Mouse (Mus musculus) CH12.LX (cell line): ENCODE data around the gene Neurod2. TPM values are rescaled to one million over a fixed set of nuclear protein-coding genes. Genes with fewer than 3 reads are reported as not detected.
A peak's percentile ranks its signal among the peaks of the same experiment; 100 is the strongest.

Source experiments
- DNase-seq: peaks from one replicate; pipeline ENCODE4 v3.0.0-alpha.2; 2013; ENCODE audit errors: extremely low read depth
- H3K27ac ChIP-seq: 2 replicates; pipeline ENCODE4 v1.5.1; 2012; ENCODE audit warnings: low read depth, mild to moderate bottlenecking, control low read depth, moderate library complexity; ENCODE audit not compliant: insufficient read depth
- H3K27me3 ChIP-seq: replicated peaks from 2 replicates; pipeline ENCODE3; 2012; ENCODE audit warnings: inconsistent platforms
- H3K36me3 ChIP-seq, 2 experiments: replicated peaks in 1 of 2; 2 replicates each; pipeline versions ENCODE3 to v1.6.1; 2012; ENCODE audit warnings: inconsistent platforms in 1 of 2, low read length in 1 of 2, mild to moderate bottlenecking in 1 of 2, mixed read lengths in 1 of 2, moderate library complexity in 1 of 2; ENCODE audit not compliant: control insufficient read depth in 1 of 2, insufficient read depth in 1 of 2
- H3K4me1 ChIP-seq, 2 experiments: 2 replicates each; pipeline ENCODE4 v1.6.1; 2012; ENCODE audit warnings: inconsistent platforms in 1 of 2, moderate library complexity in 1 of 2; ENCODE audit not compliant: insufficient read depth in 2 of 2, control insufficient read depth in 1 of 2
- H3K4me2 ChIP-seq: 2 replicates; pipeline ENCODE4 v1.6.1; 2012; ENCODE audit warnings: low read depth, mild to moderate bottlenecking, control low read depth; ENCODE audit not compliant: poor library complexity, insufficient read depth, severe bottlenecking
- H3K4me3 ChIP-seq, 3 experiments: fragments of 150-350 bp in 1 of 3; sonication (generic) in 1 of 3; replicated peaks in 1 of 3; 2 replicates each; pipeline versions ENCODE3 to v1.5.1; 2011 to 2012; ENCODE audit warnings: low read depth in 2 of 3, low read length in 2 of 3, mild to moderate bottlenecking in 2 of 3, moderate library complexity in 2 of 3, control low read depth in 1 of 3, improper control_type of control experiment in 1 of 3, inconsistent platforms in 1 of 3, mixed read lengths in 1 of 3; ENCODE audit not compliant: poor library complexity in 1 of 3
- H3K79me2 ChIP-seq: replicated peaks from 2 replicates; pipeline ENCODE4 v1.6.1; 2012; ENCODE audit warnings: mild to moderate bottlenecking, moderate library complexity; ENCODE audit not compliant: control insufficient read depth, poor library complexity, insufficient read depth, severe bottlenecking; ENCODE audit errors: extremely low read depth
- H3K9ac ChIP-seq: 2 replicates; pipeline ENCODE4 v1.6.1; 2012; ENCODE audit warnings: low read depth, mild to moderate bottlenecking, control low read depth, moderate library complexity; ENCODE audit not compliant: insufficient read depth
- H3K9me3 ChIP-seq: replicated peaks from 2 replicates; pipeline ENCODE3; 2012; ENCODE audit warnings: low read length, inconsistent platforms, mixed read lengths
- BHLHE40 ChIP-seq: IDR thresholded peaks from 2 replicates; pipeline ENCODE4 v1.6.1; 2011; ENCODE audit warnings: mild to moderate bottlenecking, low read depth, low read length, improper control_type of control experiment
- CHD1 ChIP-seq: IDR thresholded peaks from 2 replicates; pipeline ENCODE4 v1.6.1; 2012; ENCODE audit warnings: low read depth, low read length, improper control_type of control experiment, inconsistent platforms
- CHD2 ChIP-seq: IDR thresholded peaks from 2 replicates; pipeline ENCODE4 v1.6.1; 2011; ENCODE audit warnings: low read length, improper control_type of control experiment
- CTCF ChIP-seq, 2 experiments: IDR thresholded peaks in 1 of 2; conservative IDR thresholded peaks in 1 of 2; 2 replicates each; pipeline ENCODE4 v1.5.1; 2011 to 2012; ENCODE audit warnings: low read depth in 2 of 2, low read length in 2 of 2, improper control_type of control experiment in 1 of 2, inconsistent platforms in 1 of 2, mild to moderate bottlenecking in 1 of 2, moderate library complexity in 1 of 2
- E2F4 ChIP-seq: IDR thresholded peaks from 2 replicates; pipeline ENCODE4 v1.6.1; 2011; ENCODE audit warnings: low read depth, low read length, improper control_type of control experiment; ENCODE audit not compliant: insufficient replicate concordance
- EP300 ChIP-seq: IDR thresholded peaks from 2 replicates; pipeline ENCODE4 v1.6.1; 2011; ENCODE audit warnings: low read length, improper control_type of control experiment
- ETS1 ChIP-seq: conservative IDR thresholded peaks from 2 replicates; pipeline ENCODE4 v1.6.1; 2012; ENCODE audit warnings: low read depth, mild to moderate bottlenecking, inconsistent platforms, low read length, improper control_type of control experiment, moderate library complexity
- IRF4 ChIP-seq: IDR thresholded peaks from 2 replicates; pipeline ENCODE4 v1.6.1; 2014; ENCODE audit warnings: low read depth, mild to moderate bottlenecking, inconsistent platforms, low read length, improper control_type of control experiment
- JUND ChIP-seq: conservative IDR thresholded peaks from 2 replicates; pipeline ENCODE4 v1.6.1; 2011; ENCODE audit warnings: low read depth, low read length, improper control_type of control experiment
- KAT2A ChIP-seq: IDR thresholded peaks from 2 replicates; pipeline ENCODE4 v1.6.1; 2012; ENCODE audit warnings: low read length, improper control_type of control experiment, inconsistent platforms; ENCODE audit not compliant: insufficient replicate concordance
- MAFK ChIP-seq: IDR thresholded peaks from 2 replicates; pipeline ENCODE4 v1.6.1; 2011; ENCODE audit warnings: low read length, improper control_type of control experiment; ENCODE audit not compliant: insufficient replicate concordance
- MAX ChIP-seq: IDR thresholded peaks from 2 replicates; pipeline ENCODE4 v1.6.1; 2011; ENCODE audit warnings: low read length, improper control_type of control experiment
- MAZ ChIP-seq: IDR thresholded peaks from 2 replicates; pipeline ENCODE4 v1.6.1; 2012; ENCODE audit warnings: low read depth, mild to moderate bottlenecking, inconsistent platforms, low read length, improper control_type of control experiment, moderate library complexity
- MXI1 ChIP-seq: IDR thresholded peaks from 2 replicates; pipeline ENCODE4 v1.6.1; 2011; ENCODE audit warnings: mild to moderate bottlenecking, low read depth, low read length, improper control_type of control experiment
- MYC ChIP-seq: IDR thresholded peaks from 2 replicates; pipeline ENCODE4 v1.6.1; 2011; ENCODE audit warnings: low read depth, mild to moderate bottlenecking, improper control_type of control experiment, low read length
- POLR2AphosphoS2 ChIP-seq: IDR thresholded peaks from 2 replicates; pipeline ENCODE4 v1.6.1; 2011; ENCODE audit warnings: low read depth, low read length, improper control_type of control experiment
- RAD21 ChIP-seq: IDR thresholded peaks from 2 replicates; pipeline ENCODE4 v1.6.1; 2011; ENCODE audit warnings: low read depth, mild to moderate bottlenecking, low read length, improper control_type of control experiment, moderate library complexity
- SIN3A ChIP-seq: IDR thresholded peaks from 2 replicates; pipeline ENCODE4 v1.6.1; 2012; ENCODE audit warnings: low read length, improper control_type of control experiment, inconsistent platforms
- SMC3 ChIP-seq: IDR thresholded peaks from 2 replicates; pipeline ENCODE4 v1.6.1; 2011; ENCODE audit warnings: low read depth, low read length, improper control_type of control experiment
- TBP ChIP-seq: conservative IDR thresholded peaks from 2 replicates; pipeline ENCODE4 v1.6.1; 2011; ENCODE audit warnings: low read depth, low read length, improper control_type of control experiment
- TCF12 ChIP-seq: IDR thresholded peaks from 2 replicates; pipeline ENCODE4 v1.6.1; 2014; ENCODE audit warnings: low read depth, mild to moderate bottlenecking, inconsistent platforms, low read length, improper control_type of control experiment
- UBTF ChIP-seq: IDR thresholded peaks from 2 replicates; pipeline ENCODE4 v1.6.1; 2012; ENCODE audit warnings: low read depth, mild to moderate bottlenecking, inconsistent platforms, low read length, improper control_type of control experiment, moderate library complexity
- ZNF384 ChIP-seq: IDR thresholded peaks from 2 replicates; pipeline ENCODE4 v1.6.1; 2012; ENCODE audit warnings: low read depth, low read length, improper control_type of control experiment, inconsistent platforms
- dilution Hi-C: fragments of 300-500 bp; cut with MboI; formaldehyde crosslinking; loops from 2 replicates; pipeline ENCODE4 v1.14.3; 2020; ENCODE audit warnings: low sequenced_read_pairs; ENCODE audit not compliant: extremely low pct_unique_long_range_greater_than_20kb, extremely low pct_ligation_motif_present
- in situ Hi-C: fragments of 300-500 bp; cut with MboI; formaldehyde crosslinking; loops from 3 replicates; pipeline ENCODE4 v1.14.3; 2019; ENCODE audit warnings: low sequenced_read_pairs, low pct_ligation_motif_present, low pct_unique_long_range_greater_than_20kb, mixed read lengths
- polyA plus RNA-seq: library from polyadenylated mRNA; unstranded; fragments of >175 nt; gene quantifications from 2 replicates; pipeline ENCODE4 v1.2.1, GENCODE M21; 2012; ENCODE audit warnings: low read depth; ENCODE audit not compliant: insufficient read length
- total RNA-seq, 2 experiments: library from RNA; depleted of rRNA; stranded (reverse); fragments of 300-350 nt in 1 of 2; fragments of >200 nt in 1 of 2; gene quantifications; 2 replicates each; pipeline ENCODE4 v1.2.3; 2012 to 2014

Gene Neurod2
- total and polyA plus RNA-seq, 3 experiments: not detected

- in situ Hi-C loops: no loop called here
- Histone ChIP-seq H3K36me3 (no peaks in the 10 kb centered on the region), H3K4me3 (no peak overlapping the region), H3K27me3 (peaks cover 97% of the 10 kb centered on the region)
- TF ChIP-seq CHD2 (no peak), MAX (no peak), EP300 (no peak), ZNF384 (no peak), ETS1 (no peak), TCF12 (no peak), RAD21 (no peak)
- TF ChIP-seq, all 38 proteins: peak for 0
- no peaks in the 10 kb centered on the region for H3K9me3 ChIP-seq
- no peak overlapping the region for H3K9ac ChIP-seq
- H3K4me2 ChIP-seq: no peak overlapping the region
- H3K79me2 ChIP-seq: no peaks in the 10 kb centered on the region
- H3K4me1 ChIP-seq: peaks cover 0 to 3% of the 10 kb centered on the region in 2 experiments; a peak in 3 of 4 replicates
- no peak overlapping the region for H3K27ac ChIP-seq
- dilution Hi-C loops: no loop called here
- DNase-seq: no peak
These were observed 10.9 kb downstream of the Neurod2 start for GRCm38 (mm10) chr11:98318421-98319116.

- dilution Hi-C loops: no loop called here
- peaks cover 92% of the 10 kb centered on the region for H3K27me3 ChIP-seq
These were observed 12.0 kb downstream of the Neurod2 start for GRCm38 (mm10) chr11:98317479-98317878.

GRCm38 (mm10) chr11:98313790-98314323, 15.6 kb downstream of the Neurod2 start:
- H3K4me3 ChIP-seq: no peak overlapping the region
- in situ Hi-C loops: no loop called here
- H3K9me3 ChIP-seq: no peaks in the 10 kb centered on the region
- H3K27me3 ChIP-seq: peaks cover 87% of the 10 kb centered on the region
- no peak overlapping the region for H3K9ac ChIP-seq
- peaks cover 0 to 4% of the 10 kb centered on the region in 2 experiments; a peak in 3 of 4 replicates for H3K4me1 ChIP-seq
- no peak overlapping the region for H3K27ac ChIP-seq
- no peaks in the 10 kb centered on the region for H3K79me2 ChIP-seq
- dilution Hi-C loops: no loop called here
- peak overlapping the region; percentile 85 for H3K4me2 ChIP-seq
- DNase-seq: peak; percentile 47
- TF ChIP-seq TBP (no peak), SIN3A (peak; percentile 76), MAZ (no peak), MXI1 (peak; percentile 54; the same call in 1 of the 2 replicates), CHD2 (no peak), ETS1 (no peak), BHLHE40 (peak; percentile 39), UBTF (no peak), POLR2AphosphoS2 (no peak)
- H3K36me3 ChIP-seq: no peaks in the 10 kb centered on the region

More at GRCm38 (mm10) chr11:98317479-98317878, 12.0 kb downstream of the Neurod2 start:
- Histone ChIP-seq H3K79me2 (no peaks in the 10 kb centered on the region), H3K4me2 (no peak overlapping the region), H3K4me1 (peaks cover 0 to 4% of the 10 kb centered on the region in 2 experiments; a peak in 3 of 4 replicates), H3K36me3 (no peaks in the 10 kb centered on the region), H3K9ac (no peak overlapping the region), H3K9me3 (no peaks in the 10 kb centered on the region), H3K27ac (no peak overlapping the region), H3K4me3 (no peak overlapping the region)
- DNase-seq: no peak
- no peak for TF ChIP-seq KAT2A
- TF ChIP-seq CHD1: no peak
- TF ChIP-seq CTCF (conservative IDR thresholded peaks at IDR 0.05 in 1 of 2, IDR thresholded peaks at IDR 0.05 in 1 of 2; ENCODE audit: low read depth in 2 of 2, low read length in 2 of 2): no peak
- no peak for TF ChIP-seq SMC3
- no peak for TF ChIP-seq JUND
- TF ChIP-seq POLR2AphosphoS2: no peak
- no peak for TF ChIP-seq MAZ
- TF ChIP-seq MYC: no peak
- no peak for TF ChIP-seq MAFK
- no peak for TF ChIP-seq IRF4
- no peak for TF ChIP-seq E2F4
- in situ Hi-C loops: no loop called here
